Mouse (Mus musculus): ENCODE measurements at regions not wholly inside any gene's neighbourhood (a gene's known extent, or its start where the extent isn't known, plus 50 kb on each side); places are given as distances from the start of the nearest gene placed in this dataset.

- H3K4me2 ChIP-seq (replicated peaks; ENCODE audit: low read depth, low read length) = no peak overlapping the region
- no peaks in the 10 kb centered on the region for H3K4me1 ChIP-seq (ENCODE audit: control insufficient read depth, insufficient read depth, low read length)
- no peak for ATAC-seq (ENCODE audit: insufficient number of reproducible peaks, insufficient read depth, low FRiP score, low read depth)
- no peaks in the 10 kb centered on the region for H3K27me3 ChIP-seq (ENCODE audit: control insufficient read depth, insufficient read depth, low read length)
- H3K36me3 ChIP-seq (ENCODE audit: control insufficient read depth, insufficient read depth, low read length) = no peaks in the 10 kb centered on the region
- H3K9me3 ChIP-seq (ENCODE audit: control insufficient read depth, low read depth, low read length) = no peaks in the 10 kb centered on the region
- no peak overlapping the region for H3K4me3 ChIP-seq (ENCODE audit: low read depth, low read length)
- no peak overlapping the region for H3K9ac ChIP-seq (replicated peaks; ENCODE audit: low read depth, low read length)
- WGBS = 51% methylated on average over 4 of the region's 4 CpGs
- no peak overlapping the region for H3K27ac ChIP-seq (ENCODE audit: low read length)
Observed at GRCm38 (mm10) chr10:87676041-87676672, 154.6 kb downstream of the Pah start.

GRCm38 (mm10) chr10:87678984-87679383 lies 157.4 kb downstream of the Pah start:
- H3K4me3 ChIP-seq (ENCODE audit: low read depth, low read length) = no peak overlapping the region
- H3K9me3 ChIP-seq (ENCODE audit: control insufficient read depth, low read depth, low read length) = no peaks in the 10 kb centered on the region
- ATAC-seq (ENCODE audit: insufficient number of reproducible peaks, insufficient read depth, low FRiP score, low read depth) = no peak

GRCm38 (mm10) chr10:87686311-87686710 lies 164.7 kb downstream of the Pah start:
- ATAC-seq (ENCODE audit: insufficient number of reproducible peaks, insufficient read depth, low FRiP score, low read depth) = no peak

More at GRCm38 (mm10) chr10:87678984-87679383, 157.4 kb downstream of the Pah start:
- Histone ChIP-seq H3K4me2 (replicated peaks; ENCODE audit: low read depth, low read length) (no peak overlapping the region), H3K27me3 (ENCODE audit: control insufficient read depth, insufficient read depth, low read length) (no peaks in the 10 kb centered on the region), H3K9ac (replicated peaks; ENCODE audit: low read depth, low read length) (no peak overlapping the region), H3K4me1 (ENCODE audit: control insufficient read depth, insufficient read depth, low read length) (no peaks in the 10 kb centered on the region), H3K27ac (ENCODE audit: low read length) (no peak overlapping the region), H3K36me3 (ENCODE audit: control insufficient read depth, insufficient read depth, low read length) (no peaks in the 10 kb centered on the region)

DNA sequence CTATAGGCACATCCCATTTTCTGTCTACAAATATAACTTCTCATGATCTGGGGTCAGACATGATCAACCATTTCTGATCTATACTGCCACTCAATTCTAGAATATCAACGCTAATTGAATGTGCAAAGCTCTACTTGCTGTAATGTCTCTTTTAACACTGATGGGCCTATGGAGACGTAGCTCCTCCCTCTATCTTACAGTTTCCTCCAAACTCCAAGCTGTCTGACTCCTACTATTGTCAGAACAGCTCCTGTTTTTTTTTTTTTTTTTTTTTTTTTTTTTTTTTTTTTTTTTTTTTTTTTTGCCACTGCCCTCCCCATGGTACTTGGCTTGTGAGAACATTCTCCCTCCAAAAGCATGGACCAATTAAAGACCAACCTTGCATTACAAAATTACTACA lies 165.2 kb downstream of the Pah start:
- Histone ChIP-seq H3K27me3 (ENCODE audit: control insufficient read depth, insufficient read depth, low read length) (no peaks in the 10 kb centered on the region), H3K27ac (ENCODE audit: low read length) (no peak overlapping the region), H3K36me3 (ENCODE audit: control insufficient read depth, insufficient read depth, low read length) (no peaks in the 10 kb centered on the region), H3K9ac (replicated peaks; ENCODE audit: low read depth, low read length) (no peak overlapping the region), H3K4me3 (ENCODE audit: low read depth, low read length) (no peak overlapping the region), H3K4me1 (ENCODE audit: control insufficient read depth, insufficient read depth, low read length) (no peaks in the 10 kb centered on the region), H3K4me2 (replicated peaks; ENCODE audit: low read depth, low read length) (no peak overlapping the region), H3K9me3 (ENCODE audit: control insufficient read depth, low read depth, low read length) (no peaks in the 10 kb centered on the region)
- no peak for ATAC-seq (ENCODE audit: insufficient number of reproducible peaks, insufficient read depth, low FRiP score, low read depth)
- 90% methylated on average over 2 of the region's 2 CpGs for WGBS

More at GRCm38 (mm10) chr10:87686311-87686710, 164.7 kb downstream of the Pah start:
- H3K9me3 ChIP-seq (ENCODE audit: control insufficient read depth, low read depth, low read length) = no peaks in the 10 kb centered on the region
- no peak overlapping the region for H3K4me2 ChIP-seq (replicated peaks; ENCODE audit: low read depth, low read length)
- no peak overlapping the region for H3K4me3 ChIP-seq (ENCODE audit: low read depth, low read length)
- H3K27ac ChIP-seq (ENCODE audit: low read length) = no peak overlapping the region
- H3K36me3 ChIP-seq (ENCODE audit: control insufficient read depth, insufficient read depth, low read length) = no peaks in the 10 kb centered on the region
- H3K27me3 ChIP-seq (ENCODE audit: control insufficient read depth, insufficient read depth, low read length) = no peaks in the 10 kb centered on the region
- no peaks in the 10 kb centered on the region for H3K4me1 ChIP-seq (ENCODE audit: control insufficient read depth, insufficient read depth, low read length)
- 78% methylated on average over 4 of the region's 4 CpGs for WGBS
- no peak overlapping the region for H3K9ac ChIP-seq (replicated peaks; ENCODE audit: low read depth, low read length)

DNA sequence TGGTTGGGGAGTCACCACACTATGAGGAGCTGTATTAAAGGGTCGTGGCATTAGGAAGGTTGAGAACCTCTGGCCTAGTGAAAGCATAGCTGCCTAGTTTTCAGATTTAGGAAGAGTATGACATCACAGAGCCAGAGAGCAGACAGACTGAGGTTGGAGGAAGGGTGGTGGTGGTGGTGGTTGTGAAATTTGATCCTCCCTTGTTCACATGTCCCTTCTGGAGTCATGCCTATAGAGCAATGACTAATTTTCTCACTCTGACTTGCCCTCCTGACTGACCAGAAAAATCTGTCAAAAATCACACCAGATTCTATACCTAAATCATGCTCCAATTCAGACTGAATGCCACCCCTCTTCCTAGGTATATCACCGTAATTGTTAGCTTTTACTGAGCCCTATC lies 166.2 kb downstream of the Pah start:
- ATAC-seq (ENCODE audit: insufficient number of reproducible peaks, insufficient read depth, low FRiP score, low read depth) = no peak
- Histone ChIP-seq H3K4me1 (ENCODE audit: control insufficient read depth, insufficient read depth, low read length) (no peaks in the 10 kb centered on the region), H3K4me3 (ENCODE audit: low read depth, low read length) (no peak overlapping the region), H3K36me3 (ENCODE audit: control insufficient read depth, insufficient read depth, low read length) (no peaks in the 10 kb centered on the region), H3K27me3 (ENCODE audit: control insufficient read depth, insufficient read depth, low read length) (no peaks in the 10 kb centered on the region), H3K27ac (ENCODE audit: low read length) (no peak overlapping the region), H3K4me2 (replicated peaks; ENCODE audit: low read depth, low read length) (no peak overlapping the region), H3K9me3 (ENCODE audit: control insufficient read depth, low read depth, low read length) (no peaks in the 10 kb centered on the region), H3K9ac (replicated peaks; ENCODE audit: low read depth, low read length) (no peak overlapping the region)
- 84% methylated on average over 2 of the region's 2 CpGs for WGBS

GRCm38 (mm10) chr10:87690831-87691230 lies 167.2 kb upstream of the Igf1 start:
- Histone ChIP-seq H3K9ac (replicated peaks; ENCODE audit: low read depth, low read length) (no peak overlapping the region), H3K4me2 (replicated peaks; ENCODE audit: low read depth, low read length) (no peak overlapping the region), H3K27me3 (ENCODE audit: control insufficient read depth, insufficient read depth, low read length) (no peaks in the 10 kb centered on the region), H3K4me1 (ENCODE audit: control insufficient read depth, insufficient read depth, low read length) (no peaks in the 10 kb centered on the region), H3K9me3 (ENCODE audit: control insufficient read depth, low read depth, low read length) (no peaks in the 10 kb centered on the region), H3K36me3 (ENCODE audit: control insufficient read depth, insufficient read depth, low read length) (no peaks in the 10 kb centered on the region), H3K4me3 (ENCODE audit: low read depth, low read length) (no peak overlapping the region), H3K27ac (ENCODE audit: low read length) (no peak overlapping the region)
- ATAC-seq (ENCODE audit: insufficient number of reproducible peaks, insufficient read depth, low FRiP score, low read depth) = no peak

DNA sequence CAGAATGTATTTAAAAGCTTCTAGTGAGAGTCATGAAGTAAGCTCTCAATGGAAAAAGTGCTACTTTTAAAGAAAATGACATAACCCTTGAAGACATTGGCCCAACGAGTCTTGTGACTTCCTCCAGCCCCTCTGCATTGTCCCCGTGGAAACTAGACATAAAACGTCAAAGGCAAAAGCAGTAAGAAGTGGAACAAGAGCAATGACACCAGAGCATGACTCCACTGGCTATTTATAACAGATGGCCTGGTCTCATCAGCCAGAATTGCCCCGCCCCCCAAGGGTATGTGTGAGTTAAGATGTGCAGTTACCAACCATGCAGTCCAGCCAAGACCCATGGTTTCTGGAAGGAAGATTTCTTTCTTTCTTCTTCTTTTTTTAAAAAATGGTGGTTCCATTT lies 161.6 kb upstream of the Igf1 start:
- no peaks in the 10 kb centered on the region for H3K4me1 ChIP-seq (ENCODE audit: control insufficient read depth, insufficient read depth, low read length)
- no peak overlapping the region for H3K9ac ChIP-seq (replicated peaks; ENCODE audit: low read depth, low read length)
- H3K9me3 ChIP-seq (ENCODE audit: control insufficient read depth, low read depth, low read length) = no peaks in the 10 kb centered on the region
- WGBS = 76% methylated on average over 4 of the region's 4 CpGs
- no peak for ATAC-seq (ENCODE audit: insufficient number of reproducible peaks, insufficient read depth, low FRiP score, low read depth)
- H3K36me3 ChIP-seq (ENCODE audit: control insufficient read depth, insufficient read depth, low read length) = no peaks in the 10 kb centered on the region
- H3K27ac ChIP-seq (ENCODE audit: low read length) = no peak overlapping the region
- H3K4me2 ChIP-seq (replicated peaks; ENCODE audit: low read depth, low read length) = no peak overlapping the region
- H3K27me3 ChIP-seq (ENCODE audit: control insufficient read depth, insufficient read depth, low read length) = no peaks in the 10 kb centered on the region
- H3K4me3 ChIP-seq (ENCODE audit: low read depth, low read length) = no peak overlapping the region

DNA sequence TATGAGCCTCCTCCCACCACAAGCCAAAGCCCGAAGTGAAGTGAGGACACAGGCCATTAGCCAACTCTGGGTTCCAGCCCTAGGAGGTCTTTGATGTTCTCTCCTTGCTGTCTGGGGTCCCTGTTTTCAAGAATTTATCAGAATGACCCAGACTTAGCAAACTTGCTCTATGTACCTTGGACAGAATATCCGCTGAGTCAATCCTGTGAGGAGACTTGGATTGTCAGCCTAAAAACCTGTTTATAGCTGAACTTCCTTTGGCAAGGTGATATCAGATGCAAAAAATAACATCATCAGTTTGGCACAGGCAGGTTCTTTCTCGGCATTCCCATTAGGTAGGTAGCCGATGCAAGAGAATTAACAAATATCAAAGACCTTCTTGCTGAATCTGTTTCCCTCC lies 146.9 kb upstream of the Igf1 start:
- no peak for ATAC-seq (ENCODE audit: insufficient number of reproducible peaks, insufficient read depth, low FRiP score, low read depth)
- Histone ChIP-seq H3K9me3 (ENCODE audit: control insufficient read depth, low read depth, low read length) (no peaks in the 10 kb centered on the region), H3K9ac (replicated peaks; ENCODE audit: low read depth, low read length) (no peak overlapping the region), H3K27ac (ENCODE audit: low read length) (no peak overlapping the region), H3K27me3 (ENCODE audit: control insufficient read depth, insufficient read depth, low read length) (no peaks in the 10 kb centered on the region), H3K4me2 (replicated peaks; ENCODE audit: low read depth, low read length) (no peak overlapping the region), H3K4me3 (ENCODE audit: low read depth, low read length) (no peak overlapping the region), H3K4me1 (ENCODE audit: control insufficient read depth, insufficient read depth, low read length) (no peaks in the 10 kb centered on the region), H3K36me3 (ENCODE audit: control insufficient read depth, insufficient read depth, low read length) (no peaks in the 10 kb centered on the region)
- 78% methylated on average over 4 of the region's 4 CpGs for WGBS

DNA sequence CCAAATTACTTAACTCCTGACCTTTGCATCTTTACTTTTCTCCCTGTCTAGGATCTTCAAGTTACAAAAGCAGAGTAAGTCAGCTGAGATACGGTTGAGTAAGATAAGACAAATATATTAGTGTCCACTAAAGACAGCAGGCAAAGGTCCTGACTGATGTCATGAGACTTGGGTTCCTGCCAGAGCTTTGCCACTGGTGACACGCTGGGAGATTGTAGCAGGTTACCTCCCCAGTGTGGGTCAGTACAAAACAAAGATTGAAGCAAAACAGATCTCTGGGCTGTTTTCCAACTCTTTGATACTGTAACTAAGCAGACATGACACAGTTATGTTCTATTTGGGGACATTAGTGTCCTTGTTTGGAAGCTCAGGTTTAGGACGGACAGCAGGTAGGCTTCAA lies 146.3 kb upstream of the Igf1 start:
- ATAC-seq (ENCODE audit: insufficient number of reproducible peaks, insufficient read depth, low FRiP score, low read depth) = no peak
- Histone ChIP-seq H3K4me3 (ENCODE audit: low read depth, low read length) (no peak overlapping the region), H3K27ac (ENCODE audit: low read length) (no peak overlapping the region), H3K27me3 (ENCODE audit: control insufficient read depth, insufficient read depth, low read length) (no peaks in the 10 kb centered on the region), H3K9ac (replicated peaks; ENCODE audit: low read depth, low read length) (no peak overlapping the region), H3K36me3 (ENCODE audit: control insufficient read depth, insufficient read depth, low read length) (no peaks in the 10 kb centered on the region), H3K4me1 (ENCODE audit: control insufficient read depth, insufficient read depth, low read length) (no peaks in the 10 kb centered on the region), H3K4me2 (replicated peaks; ENCODE audit: low read depth, low read length) (no peak overlapping the region), H3K9me3 (ENCODE audit: control insufficient read depth, low read depth, low read length) (no peaks in the 10 kb centered on the region)
- 36% methylated on average over 3 of the region's 3 CpGs for WGBS
